8 mouse cellular contexts compared by ENCODE assay signal in the genomic region with DNA sequence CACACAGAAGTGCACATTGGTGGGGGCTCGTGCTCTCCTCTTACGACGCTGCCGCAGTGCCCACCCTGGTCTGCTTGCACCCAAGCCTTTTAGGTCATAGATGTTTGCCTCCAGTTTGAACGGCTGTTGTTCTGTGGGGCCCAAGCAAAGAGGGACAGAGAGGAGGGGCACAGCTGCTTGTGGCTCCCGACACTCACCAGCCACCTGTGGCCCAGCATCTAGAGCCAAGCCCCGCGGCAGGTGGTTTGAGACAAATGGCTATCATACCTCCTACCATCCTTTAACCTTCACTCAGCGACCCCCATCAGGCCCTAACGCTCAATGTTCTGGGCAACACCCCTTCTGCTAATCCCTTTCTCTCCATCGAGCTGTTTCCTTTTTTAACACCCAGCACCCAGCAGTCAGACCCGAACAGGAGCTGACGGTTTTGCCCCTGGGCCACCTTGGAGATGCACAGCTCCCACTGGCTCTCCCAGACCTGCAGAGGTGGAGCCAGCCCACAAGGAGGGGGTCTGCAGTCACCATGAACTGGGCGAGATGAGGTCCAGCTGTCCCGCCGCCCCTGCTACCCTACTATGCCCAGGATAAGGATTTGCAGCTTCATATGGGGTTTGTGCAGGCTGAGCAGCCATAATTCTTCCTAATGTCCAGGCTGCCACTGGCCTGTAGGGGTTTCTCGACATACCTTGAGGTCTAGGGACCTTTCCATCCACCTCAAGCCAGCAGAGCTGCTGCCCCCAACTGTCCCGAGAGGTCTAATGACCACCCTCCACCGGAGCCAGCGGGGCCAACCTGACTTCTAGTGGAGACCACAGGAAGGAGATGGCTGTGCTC. TPM values are rescaled to one million over a fixed set of nuclear protein-coding genes. Genes with fewer than 3 reads are reported as not detected.
DNase-seq lines count a peak whose midpoint lies in the region; ATAC-seq lines count a peak whose summit lies in the region.

No protein-coding gene starts in this region.

- H3K9me3 ChIP-seq in neural tube, embryonic 11.5 days (ENCODE audit: control insufficient read depth, low read length), result no peaks in the 10 kb centered on the region
- no peaks in the 10 kb centered on the region for H3K9me3 ChIP-seq in hindbrain, embryonic 14.5 days (ENCODE audit: control insufficient read depth, low read length)
- no peaks in the 10 kb centered on the region for H3K9me3 ChIP-seq in midbrain, embryonic 11.5 days (ENCODE audit: control insufficient read depth, low read length)
- H3K9me3 ChIP-seq in heart, embryonic 10.5 days, result no peaks in the 10 kb centered on the region

- peaks cover 24% of the 10 kb centered on the region for H3K27me3 ChIP-seq in neural tube, embryonic 11.5 days (ENCODE audit: control insufficient read depth, insufficient read depth, low read length)
- no peaks in the 10 kb centered on the region for H3K27me3 ChIP-seq in hindbrain, embryonic 14.5 days (ENCODE audit: control insufficient read depth, insufficient read depth, low read length)
- H3K27me3 ChIP-seq in midbrain, embryonic 11.5 days (ENCODE audit: control insufficient read depth, insufficient read depth, low read length), result peaks cover 27% of the 10 kb centered on the region
- peaks cover 51% of the 10 kb centered on the region for H3K27me3 ChIP-seq in heart, embryonic 10.5 days (ENCODE audit: insufficient read depth, poor library complexity, severe bottlenecking)

- H3K4me2 ChIP-seq in neural tube, embryonic 11.5 days (ENCODE audit: low read depth), result peak overlapping the region; percentile 50
- peak overlapping the region; percentile 72 for H3K4me2 ChIP-seq in hindbrain, embryonic 14.5 days (replicated peaks)
- peak overlapping the region; percentile 52 for H3K4me2 ChIP-seq in midbrain, embryonic 11.5 days

- no peaks in the 10 kb centered on the region for H3K36me3 ChIP-seq in neural tube, embryonic 11.5 days (ENCODE audit: control insufficient read depth, insufficient read depth, low read length)
- no peaks in the 10 kb centered on the region for H3K36me3 ChIP-seq in hindbrain, embryonic 14.5 days (replicated peaks; ENCODE audit: control insufficient read depth, insufficient read depth)
- H3K36me3 ChIP-seq in midbrain, embryonic 11.5 days (ENCODE audit: control insufficient read depth, insufficient read depth, low read length), result no peaks in the 10 kb centered on the region
- no peaks in the 10 kb centered on the region for H3K36me3 ChIP-seq in heart, embryonic 10.5 days

- ATAC-seq in neural tube, embryonic 11.5 days (ENCODE audit: insufficient read depth, low FRiP score, low TSS enrichment), result 0 out of 2 replicates have a peak, but pooled peaks have one; percentile 25
- peak; percentile 13 for ATAC-seq in hindbrain, embryonic 14.5 days (ENCODE audit: low FRiP score)
- ATAC-seq in midbrain, embryonic 11.5 days (ENCODE audit: low FRiP score), result peak; percentile 15
- ATAC-seq in activated CD4-positive, CD25-positive, alpha-beta regulatory T cell, adult 4 months, result no peak

- DNase-seq in neural tube, embryonic 11.5 days (ENCODE audit: low spot score), result no peak
- no peak for DNase-seq in neural tube, embryonic 10.5 days (ENCODE audit: extremely low spot score, low spot score)
- DNase-seq in hindbrain, embryonic 14.5 days (ENCODE audit: low spot score), result no peak
- peak; percentile 86 for DNase-seq in midbrain, embryonic 11.5 days (ENCODE audit: low spot score, missing footprints)
- DNase-seq in heart, embryonic 10.5 days (ENCODE audit: low spot score), result no peak
- no peak for DNase-seq in urinary bladder, adult 18-20 months (ENCODE audit: low spot score in 2 of 2)
- DNase-seq in thymus, postnatal 36 days, result no peak

- peak overlapping the region; percentile 27 for H3K4me3 ChIP-seq in neural tube, embryonic 11.5 days (ENCODE audit: low read depth, low read length)
- H3K4me3 ChIP-seq in hindbrain, embryonic 14.5 days (replicated peaks; ENCODE audit: low read length), result peak overlapping the region; percentile 52
- peak overlapping the region; percentile 22 for H3K4me3 ChIP-seq in midbrain, embryonic 11.5 days (ENCODE audit: low read depth, low read length)
- H3K4me3 ChIP-seq in heart, embryonic 10.5 days, result no peak overlapping the region

- H3K4me1 ChIP-seq in neural tube, embryonic 11.5 days (ENCODE audit: control insufficient read depth, insufficient read depth, low read length), result peaks cover 14% of the 10 kb centered on the region
- H3K4me1 ChIP-seq in hindbrain, embryonic 14.5 days (replicated peaks; ENCODE audit: control insufficient read depth, insufficient read depth, low read length), result peaks cover 16% of the 10 kb centered on the region
- H3K4me1 ChIP-seq in midbrain, embryonic 11.5 days (ENCODE audit: control insufficient read depth, insufficient read depth, low read length), result peaks cover 22% of the 10 kb centered on the region
- H3K4me1 ChIP-seq in heart, embryonic 10.5 days, result 0 out of 2 replicates have a peak, but pooled peaks cover 6% of the 10 kb centered on the region

- peak overlapping the region; percentile 18 for H3K9ac ChIP-seq in neural tube, embryonic 11.5 days (ENCODE audit: low read length)
- peak overlapping the region; percentile 83 for H3K9ac ChIP-seq in hindbrain, embryonic 14.5 days
- peak overlapping the region; percentile 34 for H3K9ac ChIP-seq in midbrain, embryonic 11.5 days (ENCODE audit: low read length)

- WGBS in neural tube, embryonic 11.5 days, result 15% methylated on average over 20 of the region's 20 CpGs
- 12% methylated on average over 20 of the region's 20 CpGs for WGBS in hindbrain, embryonic 14.5 days
- 11% methylated on average over 20 of the region's 20 CpGs for WGBS in midbrain, embryonic 11.5 days
- WGBS in heart, embryonic 10.5 days, result 18% methylated on average over 20 of the region's 20 CpGs

- H3K27ac ChIP-seq in neural tube, embryonic 11.5 days (ENCODE audit: low read depth, low read length), result no peak overlapping the region
- H3K27ac ChIP-seq in hindbrain, embryonic 14.5 days, result peak overlapping the region; percentile 95
- H3K27ac ChIP-seq in midbrain, embryonic 11.5 days (ENCODE audit: low read depth, low read length), result no peak overlapping the region
- no peak overlapping the region for H3K27ac ChIP-seq in heart, embryonic 10.5 days

RNA-seq across cellular contexts. Expression of gene Caly, which starts 0.7 kb away (rescaled TPM):
- 9.4 and 11.4 TPM in 2 replicates for polyA plus RNA-seq in neural tube, embryonic 11.5 days (2014; fragmentation: Nextera tagmentation; extraction: Ambion mirVana)
- polyA plus RNA-seq in hindbrain, embryonic 14.5 days (2014; fragmentation: Nextera tagmentation; extraction: Ambion mirVana), result 257 and 303 TPM in 2 replicates
- 7.6 and 8.8 TPM in 2 replicates for polyA plus RNA-seq in midbrain, embryonic 11.5 days (2014; fragmentation: Nextera tagmentation; extraction: Ambion mirVana)
- 0.30 and 0.45 TPM in 2 replicates for polyA plus RNA-seq in heart, embryonic 10.5 days (2016; fragmentation: Nextera tagmentation; extraction: Ambion mirVana)
- polyA plus RNA-seq in activated CD4-positive, CD25-positive, alpha-beta regulatory T cell, adult 4 months (2017; shearing (Covaris generic)), result not detected

RNA-seq across cellular contexts. Expression of gene Prap1, which starts 11.6 kb away (rescaled TPM):
- polyA plus RNA-seq in neural tube, embryonic 11.5 days (2014; fragmentation: Nextera tagmentation; extraction: Ambion mirVana), result not detected in 2 replicates
- polyA plus RNA-seq in hindbrain, embryonic 14.5 days (2014; fragmentation: Nextera tagmentation; extraction: Ambion mirVana), result not detected in 2 replicates
- polyA plus RNA-seq in midbrain, embryonic 11.5 days (2014; fragmentation: Nextera tagmentation; extraction: Ambion mirVana), result not detected in 2 replicates
- not detected in 2 replicates for polyA plus RNA-seq in heart, embryonic 10.5 days (2016; fragmentation: Nextera tagmentation; extraction: Ambion mirVana)
- not detected for polyA plus RNA-seq in activated CD4-positive, CD25-positive, alpha-beta regulatory T cell, adult 4 months (2017; shearing (Covaris generic))

RNA-seq across cellular contexts. Expression of gene Fuom, which starts 20.6 kb away (rescaled TPM):
- polyA plus RNA-seq in neural tube, embryonic 11.5 days (2014; fragmentation: Nextera tagmentation; extraction: Ambion mirVana), result 12.8 and 13.1 TPM in 2 replicates
- 40.0 and 42.0 TPM in 2 replicates for polyA plus RNA-seq in hindbrain, embryonic 14.5 days (2014; fragmentation: Nextera tagmentation; extraction: Ambion mirVana)
- 13.5 and 13.8 TPM in 2 replicates for polyA plus RNA-seq in midbrain, embryonic 11.5 days (2014; fragmentation: Nextera tagmentation; extraction: Ambion mirVana)
- polyA plus RNA-seq in heart, embryonic 10.5 days (2016; fragmentation: Nextera tagmentation; extraction: Ambion mirVana), result 41.0 and 59.9 TPM in 2 replicates
- polyA plus RNA-seq in activated CD4-positive, CD25-positive, alpha-beta regulatory T cell, adult 4 months (2017; shearing (Covaris generic)), result 10 to 100 TPM in 1 of 2 experiments, 1 to 10 TPM in 1; 9.9 to 11.0 TPM

RNA-seq across cellular contexts. Expression of gene Msx3, which starts 32.7 kb away (rescaled TPM):
- 93.7 and 103 TPM in 2 replicates for polyA plus RNA-seq in neural tube, embryonic 11.5 days (2014; fragmentation: Nextera tagmentation; extraction: Ambion mirVana)
- polyA plus RNA-seq in hindbrain, embryonic 14.5 days (2014; fragmentation: Nextera tagmentation; extraction: Ambion mirVana), result 8.1 and 9.0 TPM in 2 replicates
- polyA plus RNA-seq in midbrain, embryonic 11.5 days (2014; fragmentation: Nextera tagmentation; extraction: Ambion mirVana), result 6.1 and 8.0 TPM in 2 replicates
- polyA plus RNA-seq in heart, embryonic 10.5 days (2016; fragmentation: Nextera tagmentation; extraction: Ambion mirVana), result not detected in 2 replicates
- polyA plus RNA-seq in activated CD4-positive, CD25-positive, alpha-beta regulatory T cell, adult 4 months (2017; shearing (Covaris generic)), result not detected

RNA-seq across cellular contexts. Expression of gene Paox, which starts 34.0 kb away (rescaled TPM):
- 15.6 and 16.1 TPM in 2 replicates for polyA plus RNA-seq in neural tube, embryonic 11.5 days (2014; fragmentation: Nextera tagmentation; extraction: Ambion mirVana)
- polyA plus RNA-seq in hindbrain, embryonic 14.5 days (2014; fragmentation: Nextera tagmentation; extraction: Ambion mirVana), result 9.2 and 10.7 TPM in 2 replicates
- polyA plus RNA-seq in midbrain, embryonic 11.5 days (2014; fragmentation: Nextera tagmentation; extraction: Ambion mirVana), result 12.1 and 14.7 TPM in 2 replicates
- 20.1 and 20.2 TPM in 2 replicates for polyA plus RNA-seq in heart, embryonic 10.5 days (2016; fragmentation: Nextera tagmentation; extraction: Ambion mirVana)
- polyA plus RNA-seq in activated CD4-positive, CD25-positive, alpha-beta regulatory T cell, adult 4 months (2017; shearing (Covaris generic)), result 1 to 10 TPM; 3.8 to 4.7 TPM

Comparison
In these comparisons a context has a peak if more than half of its experiments do, and no peak if none do; other contexts are left out.
1. H3K9ac ChIP-seq: peak in every context shown above with its lines; median percentile 83 in hindbrain, embryonic 14.5 days; 34 in midbrain, embryonic 11.5 days; 18 in neural tube, embryonic 11.5 days.
2. RNA of gene Caly, which starts 0.7 kb away (polyA plus RNA-seq): 257 to 303 TPM in hindbrain, embryonic 14.5 days; 9.4 to 11.4 TPM in neural tube, embryonic 11.5 days, 7.6 to 8.8 TPM in midbrain, embryonic 11.5 days, 0.30 to 0.45 TPM in heart, embryonic 10.5 days and not detected in activated CD4-positive, CD25-positive, alpha-beta regulatory T cell, adult 4 months; every median in the first group is over 10 times any median in the second.
3. Peak in every context shown above with its lines, with median percentiles within 50 percentile points of each other: H3K4me2 ChIP-seq.